Mouse (Mus musculus): ENCODE results near the gene Gm8257.
"Not testable (repeated sequence)": the region's sequence is repeated elsewhere in the genome, so short reads cannot be mapped to it uniquely, and the experiment has no call there.

Gene Gm8257

DNA sequence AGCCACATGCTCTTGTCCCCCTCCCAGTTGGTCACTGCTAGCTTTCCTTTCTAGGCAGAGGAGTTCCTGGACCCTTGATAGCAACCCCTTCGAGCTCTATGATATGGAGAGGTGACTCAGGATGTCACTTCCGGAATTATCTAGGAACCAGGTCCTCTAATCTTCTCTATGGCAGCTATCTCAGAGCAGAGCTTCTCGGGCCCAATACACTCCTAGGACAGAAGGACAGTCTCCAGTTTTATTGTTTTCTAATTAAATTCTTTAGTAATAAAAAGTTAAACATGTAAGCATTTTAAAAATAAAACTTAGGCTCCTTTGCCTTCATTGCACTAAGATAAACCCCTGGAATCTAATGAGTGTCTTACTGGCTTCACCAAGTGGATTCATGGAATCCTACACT lies at the start of gene Gm8257:
Gene Gm8257, minus strand, starts transcription at position 101 of the 400 bp plus-strand sequence.
- DNase-seq (ENCODE audit: low read depth), result not testable (repeated sequence)

DNA sequence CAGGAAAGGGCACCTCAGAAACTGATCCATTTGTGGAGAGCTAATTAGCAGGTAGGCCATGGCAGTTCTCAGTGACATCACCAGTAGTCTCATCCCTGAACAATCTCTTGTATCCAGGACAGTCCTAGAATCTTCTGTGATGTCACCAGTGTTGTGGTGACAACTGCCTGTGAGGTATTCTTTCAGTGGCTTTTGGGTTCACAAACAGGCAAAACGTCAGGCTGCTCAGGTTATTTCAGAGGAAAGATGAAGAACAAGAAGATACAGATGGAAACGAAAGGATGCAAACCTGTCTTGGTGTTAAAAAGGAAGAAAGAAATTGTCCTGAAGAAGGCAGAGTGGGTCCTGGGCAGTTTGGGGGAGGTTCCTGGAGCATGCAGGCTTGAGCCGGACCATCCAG lies 44.0 kb upstream of the Gm8257 start, which contains the start of gene Gm8267:
Gene Gm8267, minus strand, starts transcription at position 101 of the 400 bp plus-strand sequence.
- no peak for DNase-seq (ENCODE audit: low read depth)

DNA sequence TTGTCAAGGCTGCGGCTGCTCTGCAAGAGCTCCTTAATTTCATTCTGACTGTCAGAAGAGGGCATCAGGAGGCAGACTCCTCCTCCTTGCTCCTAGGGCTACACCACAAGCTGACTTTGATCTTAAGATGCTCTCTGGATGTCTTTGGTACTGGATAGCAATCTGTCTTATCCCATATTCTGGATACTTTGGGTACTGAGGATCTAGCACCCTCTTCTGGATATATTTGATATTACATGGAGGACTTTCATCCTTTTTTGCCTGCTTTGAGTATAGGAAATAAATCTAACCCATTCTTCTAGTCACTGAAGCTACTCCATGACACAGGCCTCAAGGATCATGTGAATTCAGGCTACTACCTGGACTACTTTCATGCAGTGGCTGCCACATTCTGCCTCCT lies 36.5 kb upstream of the Gm8257 start:
- not testable (repeated sequence) for DNase-seq (ENCODE audit: low read depth)

DNA sequence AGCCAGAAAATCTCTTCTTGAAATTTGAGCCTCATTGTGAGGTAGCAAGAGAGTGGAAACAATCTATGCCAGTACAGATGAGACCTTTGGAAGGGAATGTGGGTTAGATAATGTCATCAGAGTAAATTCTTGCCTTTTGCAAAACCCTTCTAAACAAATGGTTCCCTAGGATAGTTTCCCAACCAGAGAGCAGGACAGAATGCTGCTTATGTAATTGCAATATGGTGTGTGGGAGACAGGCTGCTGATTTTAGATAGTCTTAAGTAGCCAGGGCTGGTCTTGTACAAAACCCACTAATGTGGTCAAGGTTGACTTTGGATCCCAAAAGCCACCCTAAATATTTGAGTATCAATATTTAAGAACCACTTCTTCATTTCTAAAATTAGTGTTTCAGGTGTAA lies 24.5 kb upstream of the Gm8257 start:
- DNase-seq (ENCODE audit: low read depth), result not testable (repeated sequence)

DNA sequence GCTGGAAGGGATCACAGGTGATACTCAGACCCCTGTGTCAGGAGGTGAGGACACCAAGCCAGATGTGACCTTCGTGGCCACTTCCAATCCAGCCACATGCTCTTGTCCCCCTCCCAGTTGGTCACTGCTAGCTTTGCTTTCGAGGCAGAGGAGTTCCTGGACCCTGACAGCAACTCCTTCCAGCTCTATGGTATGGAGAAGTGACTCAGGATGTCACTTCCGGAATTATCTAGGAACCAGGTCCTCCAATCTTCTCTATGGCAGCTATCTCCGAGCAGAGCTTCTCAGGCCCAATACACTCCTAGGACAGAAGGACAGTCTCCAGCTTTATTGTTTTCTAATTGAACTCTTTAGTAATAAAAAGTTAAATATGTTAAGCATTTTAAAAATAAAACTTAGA lies 78.5 kb downstream of the Gm8257 start, which contains the start of gene Gm5624:
Gene Gm5624, minus strand, starts transcription at position 202 of the 400 bp plus-strand sequence.
- DNase-seq (ENCODE audit: low read depth), result not testable (repeated sequence)
